Mouse (Mus musculus) stomach, postnatal 0 days (tissue): ENCODE results near the gene Elmod2. TPM values are rescaled to one million over a fixed set of nuclear protein-coding genes. Genes with fewer than 3 reads are reported as not detected.

Source experiments
- ATAC-seq: fragments of 200-750 bp; cut with Nextera tagmentation; 2 replicates; pipeline ENCODE4 v1.8.0; 2017; ENCODE audit not compliant: low FRiP score, low TSS enrichment
- DNase-seq: peaks from one replicate; pipeline ENCODE4 v3.0.0-alpha.2; 2016; ENCODE audit warnings: low spot score
- H3K27ac ChIP-seq: fragments of 300-500 bp; sonication (generic); replicated peaks from 2 replicates; pipeline ENCODE4 v1.5.1; 2014; ENCODE audit warnings: mild to moderate bottlenecking, control low read depth
- H3K27me3 ChIP-seq: fragments of 300-500 bp; sonication (generic); 2 replicates; pipeline ENCODE4 v1.6.1; 2014; ENCODE audit warnings: low read length; ENCODE audit not compliant: control insufficient read depth, insufficient read depth
- H3K36me3 ChIP-seq: fragments of 300-500 bp; sonication (generic); 2 replicates; pipeline ENCODE4 v1.6.1; 2014; ENCODE audit warnings: low read length, mixed read lengths; ENCODE audit not compliant: control insufficient read depth, insufficient read depth
- H3K4me1 ChIP-seq: fragments of 300-500 bp; sonication (generic); replicated peaks from 2 replicates; pipeline ENCODE4 v1.6.1; 2014; ENCODE audit warnings: antibody characterized with exemption; ENCODE audit not compliant: control insufficient read depth, insufficient read depth
- H3K4me2 ChIP-seq: fragments of 300-500 bp; sonication (generic); replicated peaks from 2 replicates; pipeline ENCODE4 v1.6.1; 2014; ENCODE audit warnings: low read depth, mild to moderate bottlenecking, control low read depth, moderate library complexity
- H3K4me3 ChIP-seq: fragments of 300-500 bp; sonication (generic); 2 replicates; pipeline ENCODE4 v1.5.1; 2014; ENCODE audit warnings: low read depth, low read length, control low read depth
- H3K9ac ChIP-seq: fragments of 300-500 bp; sonication (generic); 2 replicates; pipeline ENCODE4 v1.6.1; 2014; ENCODE audit warnings: mild to moderate bottlenecking, low read length, control low read depth, mixed read lengths
- H3K9me3 ChIP-seq: fragments of 300-500 bp; sonication (generic); 2 replicates; pipeline ENCODE4 v1.6.1; 2016; ENCODE audit warnings: low read length; ENCODE audit not compliant: control insufficient read depth
- CTCF ChIP-seq: IDR thresholded peaks from 2 replicates; pipeline ENCODE4 v1.5.1; 2016; ENCODE audit warnings: antibody characterized with exemption, low read depth, mild to moderate bottlenecking, moderate library complexity
- EP300 ChIP-seq: optimal IDR thresholded peaks from 2 replicates; pipeline ENCODE3; 2016; ENCODE audit warnings: antibody characterized with exemption
- WGBS: fragments of 180-500 bp; shearing (Covaris S2); extraction: QIAGEN DNeasy Blood & Tissue Kit; methylation state at CpG from one replicate; pipeline ENCODE4 v1.1.7; 2014; 5-methylcytosine and 5-hydroxymethylcytosine counted together
- polyA plus RNA-seq: library from polyadenylated mRNA; unstranded; fragments of >200 nt; fragmentation: Nextera tagmentation; extraction: Ambion mirVana; gene quantifications from 2 replicates; pipeline ENCODE4 v1.2.1, GENCODE M21; 2015

Gene Elmod2
- polyA plus RNA-seq, 1 experiment from 2014 or later = 6.5 TPM

DNA sequence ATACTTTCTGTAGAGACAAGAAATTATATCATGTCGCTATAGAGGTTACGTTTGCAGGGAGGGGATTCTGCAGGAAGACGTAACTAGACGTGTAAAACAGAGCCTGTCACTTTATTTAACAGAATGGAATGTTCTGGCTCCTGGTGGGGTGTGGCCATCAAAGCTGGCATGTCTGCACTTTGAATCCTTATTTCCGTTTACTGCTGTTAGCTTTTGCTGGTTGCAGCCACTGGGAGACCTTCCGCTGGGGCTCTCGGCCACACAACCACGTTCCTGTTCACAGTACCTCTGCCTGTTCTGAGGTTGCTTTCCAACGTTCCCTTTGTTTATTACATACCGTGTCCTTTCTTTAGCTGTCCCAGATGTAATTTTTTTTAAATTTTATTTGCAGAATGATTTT, 59.8 kb downstream of the Elmod2 start:
- H3K36me3 ChIP-seq = no peaks in the 10 kb centered on the region; the same call in 1 of the 2 replicates
- ATAC-seq = no peak
- no peaks in the 10 kb centered on the region for H3K9me3 ChIP-seq
- no peaks in the 10 kb centered on the region for H3K4me1 ChIP-seq
- H3K27ac ChIP-seq = no peak overlapping the region
- no peaks in the 10 kb centered on the region for H3K27me3 ChIP-seq
- peak; percentile 49 for DNase-seq
- 49% methylated on average over 10 of the region's 10 CpGs for WGBS
- H3K4me3 ChIP-seq = no peak overlapping the region
- no peak overlapping the region for H3K4me2 ChIP-seq
- TF ChIP-seq EP300 = no peak
- no peak overlapping the region for H3K9ac ChIP-seq

GRCm38 (mm10) chr8:83271172-83271571, 61.1 kb downstream of the Elmod2 start:
- ATAC-seq (no peak), DNase-seq (no peak)
- Histone ChIP-seq H3K27me3 (no peaks in the 10 kb centered on the region), H3K36me3 (peaks cover 2% of the 10 kb centered on the region; the same call in 1 of the 2 replicates), H3K4me2 (no peak overlapping the region), H3K9ac (no peak overlapping the region), H3K4me1 (no peaks in the 10 kb centered on the region), H3K9me3 (no peaks in the 10 kb centered on the region), H3K4me3 (no peak overlapping the region), H3K27ac (no peak overlapping the region)
- WGBS = 95% methylated on average over 14 of the region's 14 CpGs
- TF ChIP-seq CTCF (no peak), EP300 (no peak)

Other genes starting within 250 kb of the Elmod2 start
- 2.6 and 3.2 TPM in 2 replicates for gene Tbc1d9, start 167.1 kb downstream of the Elmod2 start, polyA plus RNA-seq
- 3.3 TPM in 2 replicates for gene Gm10645, start 166.3 kb downstream of the Elmod2 start, polyA plus RNA-seq
- not detected in 2 replicates for gene Ucp1, start 42.1 kb downstream of the Elmod2 start, polyA plus RNA-seq
- not detected in 2 replicates for gene Mgat4d, start 16.0 kb upstream of the Elmod2 start, polyA plus RNA-seq
- gene Clgn, start 57.4 kb upstream of the Elmod2 start, polyA plus RNA-seq = 0.19 and 0.27 TPM in 2 replicates
- gene Scoc, start 125.9 kb upstream of the Elmod2 start, polyA plus RNA-seq = 67.4 and 73.4 TPM in 2 replicates
- 0.04 TPM in 1 of 2 replicates, not detected in the other for gene Olfr370, start 203.3 kb upstream of the Elmod2 start, polyA plus RNA-seq
- gene Ndufb7, start 234.2 kb upstream of the Elmod2 start, polyA plus RNA-seq = 327 and 344 TPM in 2 replicates